ENCODE assay signal across 11 mouse cellular contexts in the genomic region with DNA sequence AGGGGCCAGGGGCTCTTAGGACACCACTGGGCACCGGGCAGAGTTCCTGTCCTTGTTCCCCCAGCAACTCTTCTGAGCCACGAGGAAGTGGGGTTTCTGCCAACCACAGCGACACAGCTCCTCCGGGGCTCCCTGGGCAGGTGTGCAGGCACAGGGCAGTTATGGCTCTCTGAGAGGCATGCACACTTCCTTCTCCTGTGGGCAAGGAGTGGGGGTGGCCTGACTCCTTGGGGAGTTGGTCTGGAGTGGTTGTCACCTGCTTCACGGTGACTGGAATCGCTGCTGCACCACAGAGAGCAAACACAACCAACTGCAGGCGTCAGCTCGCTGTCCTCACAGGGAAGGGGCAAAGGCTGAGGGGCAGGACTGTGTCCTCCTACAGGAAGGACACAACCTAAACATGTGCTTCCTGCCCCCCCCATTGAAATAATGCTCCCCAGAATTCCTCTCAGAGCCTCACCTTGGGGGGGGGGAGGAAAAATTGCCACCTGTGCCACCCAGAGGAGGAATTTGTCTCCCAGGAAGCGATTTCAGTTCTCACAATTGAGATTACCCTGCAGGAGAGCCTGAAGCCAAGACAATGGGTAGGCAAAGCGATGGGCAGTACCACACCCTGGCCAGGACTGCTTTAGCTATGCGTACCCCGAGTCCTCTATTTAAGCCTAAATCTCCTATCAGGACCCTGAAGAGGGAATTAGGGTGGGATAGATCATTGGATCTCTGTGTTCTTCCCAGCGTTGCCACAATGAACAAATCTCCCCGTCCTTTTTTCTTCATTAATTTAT. TPM values are rescaled to one million over a fixed set of nuclear protein-coding genes. Genes with fewer than 3 reads are reported as not detected.
DNase-seq lines count a peak whose midpoint lies in the region; ATAC-seq and TF ChIP-seq lines count a peak whose summit lies in the region.
"Had no signal": no experiment of that assay in that cellular context is flagged by ENCODE, and none has a peak within 500 bp of the region (broad histone marks: within the 10 kb centered on the region; RNA-seq: fewer than 3 reads in every experiment).

No protein-coding gene starts in this region.

- H3K4me2 ChIP-seq in liver, postnatal 0 days (ENCODE audit: low read depth, low read length) = no peak overlapping the region; the same call in 1 of the 2 replicates
- H3K4me2 ChIP-seq in liver, embryonic 11.5 days = no peak overlapping the region
- peak overlapping the region; percentile 33 for H3K4me2 ChIP-seq in intestine, embryonic 14.5 days (ENCODE audit: low read length)
- H3K4me2 ChIP-seq in lung, postnatal 0 days (replicated peaks; ENCODE audit: low read depth, low read length) = peak overlapping the region; percentile 52
- H3K4me2 ChIP-seq in stomach, embryonic 15.5 days = peak overlapping the region; percentile 40
- H3K4me2 ChIP-seq in midbrain, embryonic 16.5 days (ENCODE audit: low read length) = no peak overlapping the region
- H3K4me2 ChIP-seq: forebrain, embryonic 12.5 days; midbrain, embryonic 12.5 days had no signal

- no peaks in the 10 kb centered on the region for H3K27me3 ChIP-seq in liver, postnatal 0 days (ENCODE audit: insufficient read depth, low read length)
- H3K27me3 ChIP-seq in liver, embryonic 11.5 days (replicated peaks; ENCODE audit: control insufficient read depth, insufficient read depth, low read length) = no peaks in the 10 kb centered on the region
- no peaks in the 10 kb centered on the region for H3K27me3 ChIP-seq in intestine, embryonic 14.5 days (replicated peaks; ENCODE audit: control insufficient read depth, insufficient read depth, low read length)
- H3K27me3 ChIP-seq in lung, postnatal 0 days (replicated peaks; ENCODE audit: insufficient read depth, low read length) = no peaks in the 10 kb centered on the region
- no peaks in the 10 kb centered on the region for H3K27me3 ChIP-seq in stomach, embryonic 15.5 days (replicated peaks)
- H3K27me3 ChIP-seq in midbrain, embryonic 16.5 days (ENCODE audit: control insufficient read depth, insufficient read depth, low read depth, low read length) = no peaks in the 10 kb centered on the region
- H3K27me3 ChIP-seq: forebrain, embryonic 12.5 days; midbrain, embryonic 12.5 days had no signal

- H3K4me3 ChIP-seq in liver, postnatal 0 days (ENCODE audit: low read depth, low read length) = no peak overlapping the region
- H3K4me3 ChIP-seq in liver, embryonic 11.5 days (ENCODE audit: low read depth, low read length) = no peak overlapping the region
- H3K4me3 ChIP-seq in intestine, embryonic 14.5 days (ENCODE audit: low read depth, low read length) = no peak overlapping the region
- H3K4me3 ChIP-seq in lung, postnatal 0 days (ENCODE audit: low read depth, low read length) = no peak overlapping the region
- peak overlapping the region; percentile 16; the same call in 1 of the 2 replicates for H3K4me3 ChIP-seq in stomach, embryonic 15.5 days (replicated peaks)
- H3K4me3 ChIP-seq in midbrain, embryonic 16.5 days (ENCODE audit: low read depth, low read length) = no peak overlapping the region
- H3K4me3 ChIP-seq: forebrain, embryonic 12.5 days; midbrain, embryonic 12.5 days had no signal

- no peaks in the 10 kb centered on the region for H3K9me3 ChIP-seq in liver, postnatal 0 days (ENCODE audit: low read length)
- H3K9me3 ChIP-seq in liver, embryonic 11.5 days (ENCODE audit: control insufficient read depth, low read length) = no peaks in the 10 kb centered on the region
- no peaks in the 10 kb centered on the region for H3K9me3 ChIP-seq in intestine, embryonic 14.5 days (ENCODE audit: control insufficient read depth, low read length)
- no peaks in the 10 kb centered on the region for H3K9me3 ChIP-seq in lung, postnatal 0 days (ENCODE audit: low read length)
- H3K9me3 ChIP-seq in stomach, embryonic 15.5 days = no peaks in the 10 kb centered on the region
- H3K9me3 ChIP-seq in midbrain, embryonic 16.5 days (replicated peaks; ENCODE audit: control insufficient read depth, low read length, poor library complexity, severe bottlenecking) = no peaks in the 10 kb centered on the region
- H3K9me3 ChIP-seq: forebrain, embryonic 12.5 days; midbrain, embryonic 12.5 days had no signal

- H3K9ac ChIP-seq in liver, postnatal 0 days (replicated peaks) = no peak overlapping the region
- H3K9ac ChIP-seq in liver, embryonic 11.5 days (ENCODE audit: low read depth, low read length) = no peak overlapping the region
- H3K9ac ChIP-seq in intestine, embryonic 14.5 days (ENCODE audit: low read length) = no peak overlapping the region
- no peak overlapping the region for H3K9ac ChIP-seq in lung, postnatal 0 days (replicated peaks; ENCODE audit: low read depth)
- no peak overlapping the region for H3K9ac ChIP-seq in stomach, embryonic 15.5 days
- no peak overlapping the region for H3K9ac ChIP-seq in midbrain, embryonic 16.5 days (ENCODE audit: low read depth, low read length)
- H3K9ac ChIP-seq: forebrain, embryonic 12.5 days; midbrain, embryonic 12.5 days had no signal

- TF ChIP-seq EP300 in liver, postnatal 0 days (IDR thresholded peaks at IDR 0.05; ENCODE audit: low read depth) = no peak
- no peak for TF ChIP-seq EP300 in lung, postnatal 0 days (IDR thresholded peaks at IDR 0.05)

- no peak overlapping the region for H3K27ac ChIP-seq in liver, postnatal 0 days (ENCODE audit: low read depth)
- no peak overlapping the region for H3K27ac ChIP-seq in liver, embryonic 11.5 days (ENCODE audit: low read depth, low read length)
- H3K27ac ChIP-seq in intestine, embryonic 14.5 days (ENCODE audit: low read depth) = peak overlapping the region; percentile 59; the same call in 1 of the 2 replicates
- peak overlapping the region; percentile 54 for H3K27ac ChIP-seq in lung, postnatal 0 days (ENCODE audit: low read length)
- peak overlapping the region; percentile 78 for H3K27ac ChIP-seq in stomach, embryonic 15.5 days
- H3K27ac ChIP-seq in midbrain, embryonic 16.5 days (ENCODE audit: low read length) = no peak overlapping the region
- H3K27ac ChIP-seq: forebrain, embryonic 12.5 days; midbrain, embryonic 12.5 days had no signal

- no peaks in the 10 kb centered on the region; the same call in 1 of the 2 replicates for H3K4me1 ChIP-seq in liver, postnatal 0 days (ENCODE audit: insufficient read depth)
- no peaks in the 10 kb centered on the region for H3K4me1 ChIP-seq in liver, embryonic 11.5 days (replicated peaks; ENCODE audit: control insufficient read depth, insufficient read depth, low read length)
- no peaks in the 10 kb centered on the region for H3K4me1 ChIP-seq in intestine, embryonic 14.5 days (replicated peaks; ENCODE audit: control insufficient read depth, insufficient read depth, low read length)
- H3K4me1 ChIP-seq in lung, postnatal 0 days (ENCODE audit: insufficient read depth, low read depth, low read length) = 0 out of 2 replicates have a peak, but pooled peaks cover 6% of the 10 kb centered on the region
- H3K4me1 ChIP-seq in stomach, embryonic 15.5 days = 0 out of 2 replicates have a peak, but pooled peaks cover 4% of the 10 kb centered on the region
- H3K4me1 ChIP-seq in midbrain, embryonic 16.5 days (ENCODE audit: control insufficient read depth, insufficient read depth, low read length) = no peaks in the 10 kb centered on the region
- H3K4me1 ChIP-seq: forebrain, embryonic 12.5 days; midbrain, embryonic 12.5 days had no signal

- WGBS in liver, postnatal 0 days (ENCODE audit: insufficient replicate concordance) = 36% methylated on average over 14 of the region's 14 CpGs
- 52% methylated on average over 14 of the region's 14 CpGs for WGBS in liver, embryonic 11.5 days
- 45% methylated on average over 14 of the region's 14 CpGs for WGBS in intestine, embryonic 14.5 days
- 19% methylated on average over 14 of the region's 14 CpGs for WGBS in lung, postnatal 0 days
- WGBS in stomach, embryonic 15.5 days = 46% methylated on average over 14 of the region's 14 CpGs
- WGBS in midbrain, embryonic 16.5 days = 40% methylated on average over 14 of the region's 14 CpGs

- H3K36me3 ChIP-seq in liver, postnatal 0 days (replicated peaks; ENCODE audit: insufficient read depth, low read length) = no peaks in the 10 kb centered on the region
- H3K36me3 ChIP-seq in liver, embryonic 11.5 days (ENCODE audit: control insufficient read depth, insufficient read depth, low read length) = no peaks in the 10 kb centered on the region
- H3K36me3 ChIP-seq in intestine, embryonic 14.5 days (ENCODE audit: control insufficient read depth, insufficient read depth, low read length) = no peaks in the 10 kb centered on the region
- H3K36me3 ChIP-seq in lung, postnatal 0 days (ENCODE audit: insufficient read depth, low read length) = no peaks in the 10 kb centered on the region
- no peaks in the 10 kb centered on the region for H3K36me3 ChIP-seq in stomach, embryonic 15.5 days
- H3K36me3 ChIP-seq in midbrain, embryonic 16.5 days (ENCODE audit: control insufficient read depth, insufficient read depth, low read length) = no peaks in the 10 kb centered on the region
- H3K36me3 ChIP-seq: forebrain, embryonic 12.5 days; midbrain, embryonic 12.5 days had no signal

- no peak for TF ChIP-seq CTCF in liver, postnatal 0 days (IDR thresholded peaks at IDR 0.05; ENCODE audit: low read depth)
- no peak for TF ChIP-seq CTCF in lung, postnatal 0 days (IDR thresholded peaks at IDR 0.05)

- no peak; the same call in 1 of the 2 replicates for ATAC-seq in liver, postnatal 0 days
- ATAC-seq in liver, embryonic 11.5 days (replicated peaks; ENCODE audit: low FRiP score) = no peak
- peak; percentile 64 for ATAC-seq in intestine, embryonic 14.5 days (replicated peaks; ENCODE audit: low FRiP score, low TSS enrichment, low read depth)
- peak; percentile 81 for ATAC-seq in lung, postnatal 0 days
- peak; percentile 69 for ATAC-seq in stomach, embryonic 15.5 days (ENCODE audit: insufficient read depth, low FRiP score, low read depth)
- no peak for ATAC-seq in midbrain, embryonic 16.5 days

- peak; percentile 25 for DNase-seq in liver, postnatal 0 days
- no peak for DNase-seq in liver, embryonic 11.5 days (ENCODE audit: low spot score)
- peak; percentile 53 for DNase-seq in intestine, embryonic 14.5 days (ENCODE audit: low spot score)
- peak; percentile 86 for DNase-seq in lung, postnatal 0 days (ENCODE audit: low spot score)
- no peak for DNase-seq in adrenal gland, adult (ENCODE audit: inconsistent age in 2 of 2, low spot score in 1 of 2)
- DNase-seq: cerebellum, adult 11-12 months; liver had no signal

RNA-seq across cellular contexts. Expression of a gene that starts 54.2 kb away (rescaled TPM):
- polyA plus RNA-seq in liver, postnatal 0 days (2015; fragmentation: Nextera tagmentation; extraction: Ambion mirVana) = 0.20 and 0.22 TPM in 2 replicates
- 0.58 and 0.69 TPM in 2 replicates for polyA plus RNA-seq in liver, embryonic 11.5 days (2014; fragmentation: Nextera tagmentation; extraction: Ambion mirVana)
- polyA plus RNA-seq in intestine, embryonic 14.5 days (2014; fragmentation: Nextera tagmentation; extraction: Ambion mirVana) = 11.8 and 12.6 TPM in 2 replicates
- 9.2 TPM in 2 replicates for polyA plus RNA-seq in lung, postnatal 0 days (2015; fragmentation: Nextera tagmentation; extraction: Ambion mirVana)
- polyA plus RNA-seq in stomach, embryonic 15.5 days (2015; fragmentation: Nextera tagmentation; extraction: Ambion mirVana) = 13.3 and 15.0 TPM in 2 replicates
- 3.3 and 3.6 TPM in 2 replicates for polyA plus RNA-seq in midbrain, embryonic 16.5 days (2015; fragmentation: Nextera tagmentation; extraction: Ambion mirVana)

Comparison
In these comparisons a context has a peak if more than half of its experiments do, and no peak if none do; other contexts are left out.
1. DNase-seq: peak in liver, postnatal 0 days (single experiment), intestine, embryonic 14.5 days (single experiment) and lung, postnatal 0 days (single experiment); none in liver, embryonic 11.5 days (single experiment) and adrenal gland, adult (0 of 2).
2. ATAC-seq: peak in intestine, embryonic 14.5 days (single experiment), lung, postnatal 0 days (single experiment) and stomach, embryonic 15.5 days (single experiment); none in liver, postnatal 0 days (single experiment), liver, embryonic 11.5 days (single experiment) and midbrain, embryonic 16.5 days (single experiment).
3. H3K27ac ChIP-seq: peak in intestine, embryonic 14.5 days (single experiment), lung, postnatal 0 days (single experiment) and stomach, embryonic 15.5 days (single experiment); none in liver, postnatal 0 days (single experiment), liver, embryonic 11.5 days (single experiment) and midbrain, embryonic 16.5 days (single experiment).
4. H3K4me2 ChIP-seq: peak in intestine, embryonic 14.5 days (single experiment), lung, postnatal 0 days (single experiment) and stomach, embryonic 15.5 days (single experiment); none in liver, postnatal 0 days (single experiment), liver, embryonic 11.5 days (single experiment) and midbrain, embryonic 16.5 days (single experiment).